Comparison of ENCODE assay signal across 21 mouse cellular contexts in the genomic region with DNA sequence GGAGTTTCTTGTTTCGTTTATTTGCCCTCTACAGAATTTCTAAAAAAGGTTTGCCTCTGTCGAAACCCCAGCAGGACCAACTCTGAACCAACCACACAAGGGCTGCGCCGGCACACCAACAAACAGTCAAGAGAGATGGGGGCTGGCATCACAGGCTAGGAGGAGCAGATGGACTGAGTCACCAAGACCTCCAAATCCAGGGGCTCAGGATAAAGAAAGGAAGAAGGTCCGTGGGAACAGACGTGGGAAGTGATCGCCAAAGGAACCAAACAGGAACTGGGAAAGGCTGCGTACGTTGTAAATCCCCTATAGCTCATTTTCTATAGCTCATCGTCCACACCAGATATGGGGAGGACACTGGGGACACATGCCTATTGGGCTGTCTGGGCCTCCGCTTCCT. TPM values are rescaled to one million over a fixed set of nuclear protein-coding genes. Genes with fewer than 3 reads are reported as not detected.
A peak's percentile ranks its signal among the peaks of the same experiment; 100 is the strongest.
DNase-seq lines count a peak whose midpoint lies in the region; ATAC-seq lines count a peak whose summit lies in the region.
"Had no signal": no experiment of that assay in that cellular context is flagged by ENCODE, and none has a peak within 500 bp of the region (broad histone marks: within the 10 kb centered on the region; RNA-seq: fewer than 3 reads in every experiment).

No protein-coding gene starts in this region.

- H3K27ac ChIP-seq in midbrain, embryonic 11.5 days (ENCODE audit: low read depth, low read length) = no peak overlapping the region
- H3K27ac ChIP-seq in midbrain, embryonic 14.5 days (replicated peaks; ENCODE audit: low read depth, low read length) = no peak overlapping the region
- H3K27ac ChIP-seq in hindbrain, embryonic 13.5 days = no peak overlapping the region
- H3K27ac ChIP-seq: embryonic facial prominence, embryonic 10.5 days; embryonic facial prominence, embryonic 12.5 days; forebrain, embryonic 13.5 days; forebrain, embryonic 15.5 days had no signal

- no peak for ATAC-seq in midbrain, embryonic 11.5 days (ENCODE audit: low FRiP score)
- no peak for ATAC-seq in midbrain, embryonic 14.5 days (ENCODE audit: low FRiP score, low TSS enrichment)
- no peak for ATAC-seq in hindbrain, embryonic 13.5 days (ENCODE audit: low FRiP score)
- ATAC-seq: forebrain, embryonic 13.5 days; forebrain, embryonic 15.5 days had no signal

- DNase-seq in left cerebral cortex, adult 18-20 months (ENCODE audit: low spot score in 2 of 2) = peak; percentile 42 to 65
- no peak for DNase-seq in left cerebral cortex, adult 11 months (ENCODE audit: low spot score)
- peak; percentile 31 for DNase-seq in midbrain, embryonic 11.5 days (ENCODE audit: low spot score, missing footprints)
- no peak for DNase-seq in midbrain, embryonic 14.5 days
- peak; percentile 76 for DNase-seq in brain, adult 2 months (ENCODE audit: low read depth, low spot score)
- DNase-seq: adrenal gland, adult 2 months; adrenal gland, postnatal 10 days; adrenal gland, postnatal 25 days; cerebellum, adult 11-12 months; cerebellum, adult 2 months; cerebellum, adult 9-10 months; cerebellum, postnatal 10 days; cerebellum, postnatal 25 days had no signal

- WGBS in midbrain, embryonic 11.5 days = 93% methylated on average over 11 of the region's 11 CpGs
- 95% methylated on average over 11 of the region's 11 CpGs for WGBS in midbrain, embryonic 14.5 days
- 96% methylated on average over 11 of the region's 11 CpGs for WGBS in hindbrain, embryonic 13.5 days

- H3K27me3 ChIP-seq in midbrain, embryonic 11.5 days (ENCODE audit: control insufficient read depth, insufficient read depth, low read length) = no peaks in the 10 kb centered on the region
- no peaks in the 10 kb centered on the region for H3K27me3 ChIP-seq in midbrain, embryonic 14.5 days (ENCODE audit: control insufficient read depth, insufficient read depth, low read length)
- H3K27me3 ChIP-seq in hindbrain, embryonic 13.5 days = no peaks in the 10 kb centered on the region
- H3K27me3 ChIP-seq: embryonic facial prominence, embryonic 12.5 days; forebrain, embryonic 13.5 days; forebrain, embryonic 15.5 days had no signal

- no peaks in the 10 kb centered on the region for H3K4me1 ChIP-seq in midbrain, embryonic 11.5 days (ENCODE audit: control insufficient read depth, insufficient read depth, low read length)
- no peaks in the 10 kb centered on the region for H3K4me1 ChIP-seq in midbrain, embryonic 14.5 days (ENCODE audit: control insufficient read depth, insufficient read depth, low read length)
- no peaks in the 10 kb centered on the region for H3K4me1 ChIP-seq in hindbrain, embryonic 13.5 days (replicated peaks)
- H3K4me1 ChIP-seq: embryonic facial prominence, embryonic 10.5 days; embryonic facial prominence, embryonic 12.5 days; forebrain, embryonic 13.5 days; forebrain, embryonic 15.5 days had no signal

- no peak overlapping the region for H3K4me3 ChIP-seq in midbrain, embryonic 11.5 days (ENCODE audit: low read depth, low read length)
- no peak overlapping the region for H3K4me3 ChIP-seq in midbrain, embryonic 14.5 days (replicated peaks; ENCODE audit: low read depth, low read length)
- no peak overlapping the region for H3K4me3 ChIP-seq in hindbrain, embryonic 13.5 days
- H3K4me3 ChIP-seq: embryonic facial prominence, embryonic 10.5 days; embryonic facial prominence, embryonic 12.5 days; forebrain, embryonic 13.5 days; forebrain, embryonic 15.5 days had no signal

- no peak overlapping the region for H3K9ac ChIP-seq in midbrain, embryonic 11.5 days (ENCODE audit: low read length)
- H3K9ac ChIP-seq in midbrain, embryonic 14.5 days (replicated peaks; ENCODE audit: low read length) = no peak overlapping the region
- H3K9ac ChIP-seq in hindbrain, embryonic 13.5 days = no peak overlapping the region
- H3K9ac ChIP-seq: embryonic facial prominence, embryonic 12.5 days; forebrain, embryonic 13.5 days; forebrain, embryonic 15.5 days had no signal

- H3K4me2 ChIP-seq in midbrain, embryonic 11.5 days = no peak overlapping the region
- H3K4me2 ChIP-seq in midbrain, embryonic 14.5 days (ENCODE audit: low read length) = no peak overlapping the region
- no peak overlapping the region for H3K4me2 ChIP-seq in hindbrain, embryonic 13.5 days
- H3K4me2 ChIP-seq: embryonic facial prominence, embryonic 12.5 days; forebrain, embryonic 13.5 days; forebrain, embryonic 15.5 days had no signal

- H3K9me3 ChIP-seq in midbrain, embryonic 11.5 days (ENCODE audit: control insufficient read depth, low read length) = no peaks in the 10 kb centered on the region
- H3K9me3 ChIP-seq in midbrain, embryonic 14.5 days (ENCODE audit: control insufficient read depth, low read length) = no peaks in the 10 kb centered on the region
- no peaks in the 10 kb centered on the region for H3K9me3 ChIP-seq in hindbrain, embryonic 13.5 days
- H3K9me3 ChIP-seq: forebrain, embryonic 13.5 days; forebrain, embryonic 15.5 days had no signal

- H3K36me3 ChIP-seq in midbrain, embryonic 11.5 days (ENCODE audit: control insufficient read depth, insufficient read depth, low read length) = no peaks in the 10 kb centered on the region
- no peaks in the 10 kb centered on the region for H3K36me3 ChIP-seq in midbrain, embryonic 14.5 days (ENCODE audit: control insufficient read depth, insufficient read depth, low read length)
- H3K36me3 ChIP-seq in hindbrain, embryonic 13.5 days = no peaks in the 10 kb centered on the region
- H3K36me3 ChIP-seq: embryonic facial prominence, embryonic 10.5 days; embryonic facial prominence, embryonic 12.5 days; forebrain, embryonic 15.5 days had no signal

RNA-seq across cellular contexts. Expression of gene Npas2, which starts 13.7 kb away (rescaled TPM):
- total RNA-seq in left cerebral cortex, adult 18-20 months (2021) = 10 to 100 TPM; 58.8 to 70.4 TPM
- 0.05 and 0.10 TPM in 2 replicates for polyA plus RNA-seq in midbrain, embryonic 11.5 days (2014; fragmentation: Nextera tagmentation; extraction: Ambion mirVana)
- 0.33 and 0.42 TPM in 2 replicates for polyA plus RNA-seq in midbrain, embryonic 14.5 days (2014; fragmentation: Nextera tagmentation; extraction: Ambion mirVana)
- 0.40 and 0.70 TPM in 2 replicates for polyA plus RNA-seq in hindbrain, embryonic 13.5 days (2015; fragmentation: Nextera tagmentation; extraction: Ambion mirVana)
- total RNA-seq: MEL had no signal
- polyA plus RNA-seq: C2C12; forebrain, embryonic 11.5 days had no signal

Comparison
In these comparisons a context has a peak if more than half of its experiments do, and no peak if none do; other contexts are left out.
1. DNase-seq: peak in left cerebral cortex, adult 18-20 months (2 of 2), midbrain, embryonic 11.5 days (single experiment) and brain, adult 2 months (single experiment); none in left cerebral cortex, adult 11 months (single experiment) and midbrain, embryonic 14.5 days (single experiment).